Mouse (Mus musculus): ENCODE measurements around the gene Crmp1.

Crmp1 gene

DNA sequence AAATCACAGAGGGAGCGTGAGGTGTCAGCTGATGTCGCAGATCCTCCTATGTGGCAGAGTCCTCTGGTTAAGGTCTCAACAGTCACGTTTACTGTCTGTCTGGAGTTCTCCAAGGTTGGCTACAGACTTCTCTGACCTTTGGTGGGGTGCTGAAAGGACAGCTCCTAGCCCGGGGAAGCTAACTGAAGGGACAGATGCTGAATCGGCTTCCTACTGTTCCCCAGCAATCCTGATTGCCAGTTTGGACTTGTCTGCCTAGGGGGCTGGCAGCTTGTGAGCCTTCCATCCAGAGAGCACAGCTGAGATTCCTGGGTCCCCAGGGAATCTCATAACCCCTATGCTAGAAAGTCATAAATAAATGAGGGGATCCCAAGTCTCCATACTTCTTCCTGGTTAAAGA, 1.2 kb upstream of the Crmp1 start:
- in situ Hi-C loops (cut with MboI, MseI), result no loop called here

DNA sequence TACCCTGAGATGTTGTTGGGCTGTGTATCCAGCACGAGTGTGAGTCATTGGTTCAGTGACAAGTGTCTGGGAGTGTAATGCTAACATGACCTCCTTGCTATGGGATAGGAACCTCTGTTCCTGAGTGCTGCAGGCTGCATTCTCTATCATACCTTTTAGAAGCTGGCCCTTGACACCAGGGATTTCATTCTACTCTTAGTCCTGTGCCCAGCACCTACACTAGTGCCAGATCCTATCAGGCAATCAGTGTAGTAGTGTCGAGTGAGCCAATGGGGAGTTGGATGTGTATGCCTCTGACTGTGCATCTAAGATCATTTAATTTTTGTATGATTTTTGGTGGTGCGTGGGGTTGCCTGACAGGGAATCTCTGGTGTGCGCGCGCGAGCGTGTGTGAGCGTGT, 516 bp upstream of the Crmp1 start:
- in situ Hi-C loops (cut with MboI, MseI), result no loop called here

DNA sequence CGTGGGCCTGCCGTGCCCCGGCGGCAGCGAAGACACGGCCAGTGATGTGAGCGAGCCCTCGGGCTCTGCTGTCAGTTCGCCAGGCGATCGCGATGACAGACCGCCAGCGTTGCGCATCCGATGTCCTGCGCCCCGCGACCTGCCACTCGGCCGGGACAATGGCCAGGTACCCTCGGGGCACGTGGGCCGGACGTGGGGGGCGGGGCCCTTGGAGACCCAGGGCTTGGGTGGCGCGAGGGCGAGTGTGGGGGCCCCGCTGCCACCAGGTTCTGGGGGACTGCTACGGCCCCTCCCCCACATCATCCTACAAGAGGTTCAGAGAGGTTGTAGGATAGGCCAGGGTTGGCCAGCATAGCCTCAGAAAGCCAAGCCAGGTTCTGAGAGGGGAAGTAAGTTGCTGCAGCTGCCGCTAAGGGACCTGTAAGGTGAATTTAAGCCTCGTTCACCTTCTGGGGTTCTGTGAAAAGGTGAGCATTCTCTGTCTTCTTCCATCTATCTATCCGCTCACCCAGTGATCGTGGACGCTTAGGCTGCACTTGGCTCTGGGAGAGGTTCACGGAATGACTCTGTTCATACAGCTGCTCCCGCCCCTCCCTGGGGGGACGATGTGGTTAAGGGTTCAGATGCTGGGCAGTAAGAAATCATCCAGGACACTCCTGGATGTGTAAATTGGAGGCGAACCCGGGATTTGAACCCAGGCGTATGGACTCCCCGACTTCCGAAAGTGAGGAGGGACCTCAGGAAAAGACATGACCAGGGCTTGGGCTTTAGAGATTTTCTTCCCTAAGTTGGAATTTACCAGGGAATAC, 824 bp downstream of the Crmp1 start:
- in situ Hi-C loops (cut with MboI, MseI), result no loop called here

DNA sequence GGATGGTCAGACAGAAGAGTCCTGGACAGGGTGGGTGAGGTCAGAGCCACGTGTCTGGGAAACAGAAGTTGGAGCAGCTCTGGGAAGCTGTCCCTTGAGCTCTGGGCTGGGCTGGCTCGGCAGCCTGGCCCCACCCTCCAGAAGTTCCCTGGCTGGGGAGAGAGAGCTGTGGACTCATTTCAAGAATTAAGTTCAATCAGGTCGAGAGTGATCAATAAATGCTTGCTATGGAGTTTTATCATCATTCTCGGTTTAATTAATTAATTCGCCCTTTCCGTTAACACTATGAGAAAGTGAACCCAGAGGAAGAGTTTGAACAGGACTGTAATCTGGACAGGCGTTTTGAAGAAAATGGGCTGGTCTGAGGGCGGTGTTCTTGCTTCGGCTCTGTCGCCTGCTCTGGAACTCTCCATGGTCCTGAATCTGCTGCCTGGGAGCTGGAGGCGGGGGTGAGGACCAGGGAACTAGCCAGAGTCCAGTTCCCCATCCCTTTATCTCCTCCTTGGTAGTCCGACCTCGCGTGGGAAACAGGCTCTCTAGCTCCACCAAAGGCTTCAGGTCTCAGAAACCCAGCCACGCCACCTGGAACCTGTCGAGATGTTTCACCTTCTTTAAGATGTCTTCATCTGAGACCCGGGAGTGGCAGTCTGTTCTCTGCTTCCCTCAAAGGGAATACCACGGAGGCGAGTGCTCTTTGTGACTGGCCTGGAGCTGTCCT, 1.6 kb downstream of the Crmp1 start:
- in situ Hi-C loops (cut with MboI, MseI), result no loop called here

DNA sequence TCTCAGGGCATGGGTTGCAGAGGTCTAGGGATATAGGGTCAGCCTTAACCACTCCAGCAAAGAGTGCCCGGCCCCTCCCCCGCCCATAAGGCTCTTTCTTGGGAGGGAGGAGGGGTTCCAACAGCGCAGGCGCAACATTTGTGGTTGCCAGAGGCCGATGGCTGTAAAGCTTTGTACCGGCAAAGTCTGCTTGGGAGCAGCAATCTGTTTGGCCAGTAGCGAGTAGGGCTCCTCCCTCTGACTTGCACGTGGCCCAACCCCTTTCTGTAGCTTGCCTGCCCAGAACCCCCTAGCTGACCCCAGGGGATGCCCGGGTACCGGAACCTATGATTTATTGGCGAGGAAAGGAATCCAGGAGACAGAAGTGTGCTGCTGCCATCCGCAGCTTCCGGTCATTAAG, 2.4 kb downstream of the Crmp1 start:
- in situ Hi-C loops (cut with MboI, MseI), result no loop called here

DNA sequence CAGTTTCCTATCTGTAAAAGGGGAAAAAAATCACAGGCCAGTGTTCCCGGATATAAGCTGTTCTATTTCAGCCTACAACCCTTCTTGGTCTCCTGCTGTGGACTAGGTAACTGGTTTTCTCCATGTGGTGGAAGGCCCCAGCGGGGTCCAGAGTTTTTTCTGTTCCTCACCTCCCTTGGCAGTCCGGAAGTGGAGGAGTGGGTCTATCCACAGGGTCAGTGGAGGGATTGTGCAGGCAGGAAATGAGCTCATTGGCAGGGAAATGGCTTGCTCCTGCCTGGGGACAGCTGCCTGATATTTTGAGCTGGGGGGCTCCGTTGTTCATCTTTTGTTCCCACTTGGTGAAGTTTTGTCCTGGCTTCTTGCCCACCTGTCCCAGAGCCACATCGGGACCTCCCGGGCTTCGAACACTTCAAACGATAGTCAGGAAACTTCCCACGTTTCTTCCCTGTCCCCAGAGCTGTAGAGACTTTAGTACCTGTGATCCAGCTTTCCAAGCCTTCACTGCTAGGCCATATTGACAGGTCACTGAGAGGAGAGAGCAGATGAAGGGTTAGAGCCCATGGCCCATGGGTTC, 3.0 kb downstream of the Crmp1 start:
- in situ Hi-C loops (cut with MboI, MseI), result no loop called here

DNA sequence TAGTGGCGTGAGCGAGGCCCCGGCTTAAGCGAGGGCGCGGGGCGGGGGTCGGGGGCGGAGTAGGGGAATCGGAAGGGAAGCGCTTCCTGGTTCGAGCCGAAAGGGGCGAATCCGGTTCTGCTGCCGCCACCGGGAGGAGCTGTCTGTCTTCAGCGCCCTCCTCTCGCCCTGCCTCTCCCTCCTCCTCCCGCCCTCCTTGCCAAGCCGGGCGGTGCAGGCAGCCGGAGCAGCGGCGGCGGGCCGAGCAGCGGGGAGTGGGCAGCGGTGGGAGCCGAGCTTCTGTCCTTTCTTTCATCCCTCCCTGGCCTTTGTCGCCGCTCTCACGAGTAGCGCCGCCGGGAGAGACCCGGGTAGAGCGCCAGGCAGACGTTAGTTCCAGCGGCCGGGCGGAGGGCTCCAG, 3.9 kb downstream of the Crmp1 start:
- in situ Hi-C loops (cut with MboI, MseI), result no loop called here

DNA sequence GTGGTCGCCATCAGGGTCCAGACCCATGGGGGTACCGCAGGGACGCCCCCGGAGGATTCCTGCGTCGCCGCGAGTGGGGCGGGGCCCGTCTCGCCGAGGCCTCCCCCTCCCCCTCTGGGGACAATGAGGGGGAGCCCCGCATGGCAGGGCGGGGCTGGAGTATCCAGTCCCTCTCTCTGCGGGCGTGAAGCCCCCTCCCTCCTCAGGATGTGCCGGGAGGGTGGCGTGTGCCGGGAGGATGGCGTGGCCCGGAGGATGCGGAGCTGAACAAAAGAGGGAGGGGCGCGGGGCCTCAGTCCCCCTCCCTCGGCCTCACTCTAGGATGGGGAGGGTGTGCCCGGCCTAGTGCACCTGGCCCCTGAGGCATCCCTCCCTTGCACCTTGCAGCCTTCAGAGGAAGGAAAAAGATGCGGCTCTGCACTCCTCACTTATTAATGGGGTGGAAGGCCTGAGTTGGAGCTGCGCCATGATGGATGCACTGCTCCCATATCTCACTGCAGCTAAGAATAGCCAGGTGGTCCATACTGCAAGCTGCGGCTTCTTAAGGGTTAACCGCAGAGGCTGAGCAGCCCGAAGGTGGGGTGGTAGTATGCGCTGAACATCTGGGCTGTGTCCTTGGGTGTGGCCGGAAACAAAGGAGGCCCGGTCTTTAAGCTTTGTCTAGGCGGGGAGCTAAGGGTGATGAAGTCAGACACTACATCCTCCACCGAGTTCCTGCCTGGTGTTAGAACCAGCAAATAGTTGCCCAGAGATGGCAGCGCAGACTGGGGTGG, 4.6 kb downstream of the Crmp1 start:
- in situ Hi-C loops (cut with MboI, MseI), result no loop called here

DNA sequence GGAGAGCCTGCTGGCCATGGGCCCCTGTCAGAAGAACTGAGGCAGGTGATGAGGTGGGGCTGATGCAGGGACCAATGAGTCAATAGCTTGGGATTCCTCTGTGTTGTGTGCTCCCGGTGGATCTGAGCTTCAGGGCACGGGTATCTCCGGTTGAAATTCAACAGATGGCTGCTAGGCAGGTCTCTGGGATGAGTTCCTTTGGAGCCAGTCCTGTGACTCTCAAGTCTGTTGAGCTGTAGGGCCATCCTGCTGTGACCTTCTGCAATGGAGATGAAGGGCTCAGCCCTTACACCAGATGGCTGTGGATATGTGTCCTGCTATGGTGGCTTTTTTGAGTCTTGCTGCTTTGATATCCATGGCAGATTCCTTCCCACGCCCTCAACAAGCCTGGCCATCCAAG, 5.7 kb downstream of the Crmp1 start:
- in situ Hi-C loops (cut with MboI, MseI), result no loop called here

DNA sequence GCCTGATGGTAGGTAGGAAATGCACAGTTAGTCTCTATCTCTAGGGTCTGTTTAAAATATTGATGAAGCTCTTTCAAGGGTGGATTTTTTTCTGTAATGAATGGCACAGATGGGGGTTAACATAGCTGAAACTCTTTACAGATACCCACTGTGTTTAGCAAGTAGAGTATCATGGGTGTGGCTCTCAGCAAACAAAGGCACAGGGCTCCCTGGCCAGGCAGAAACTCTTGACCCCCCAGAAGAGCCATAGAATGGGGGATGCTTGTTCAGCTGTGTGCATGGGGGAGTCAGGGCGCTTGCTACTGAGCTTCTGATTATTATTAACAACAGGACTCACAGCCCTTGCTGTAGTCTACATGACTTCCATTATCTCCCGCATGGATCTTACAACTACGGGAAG, 7.1 kb downstream of the Crmp1 start:
- in situ Hi-C loops (cut with MboI, MseI), result no loop called here

DNA sequence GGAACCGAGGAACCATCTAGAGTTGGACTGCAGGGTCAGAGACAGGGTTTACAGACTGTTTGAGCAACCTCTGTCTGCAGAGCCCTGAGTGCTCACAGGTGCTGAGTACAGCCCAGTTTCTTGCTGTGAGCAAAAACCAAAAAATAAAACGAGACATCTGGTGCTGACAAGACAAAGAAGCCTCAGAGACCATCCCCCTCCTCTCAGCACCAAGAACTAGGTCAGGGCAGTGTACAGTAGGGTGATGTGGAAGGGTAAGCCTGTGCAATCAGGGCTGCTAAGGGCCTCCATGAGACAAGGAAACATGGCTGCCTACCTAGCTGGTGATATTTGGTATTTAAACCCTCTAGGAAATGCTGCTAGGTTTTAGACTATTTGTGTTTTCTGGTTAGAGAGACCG, 9.9 kb downstream of the Crmp1 start:
- in situ Hi-C loops (cut with MboI, MseI), result no loop called here

DNA sequence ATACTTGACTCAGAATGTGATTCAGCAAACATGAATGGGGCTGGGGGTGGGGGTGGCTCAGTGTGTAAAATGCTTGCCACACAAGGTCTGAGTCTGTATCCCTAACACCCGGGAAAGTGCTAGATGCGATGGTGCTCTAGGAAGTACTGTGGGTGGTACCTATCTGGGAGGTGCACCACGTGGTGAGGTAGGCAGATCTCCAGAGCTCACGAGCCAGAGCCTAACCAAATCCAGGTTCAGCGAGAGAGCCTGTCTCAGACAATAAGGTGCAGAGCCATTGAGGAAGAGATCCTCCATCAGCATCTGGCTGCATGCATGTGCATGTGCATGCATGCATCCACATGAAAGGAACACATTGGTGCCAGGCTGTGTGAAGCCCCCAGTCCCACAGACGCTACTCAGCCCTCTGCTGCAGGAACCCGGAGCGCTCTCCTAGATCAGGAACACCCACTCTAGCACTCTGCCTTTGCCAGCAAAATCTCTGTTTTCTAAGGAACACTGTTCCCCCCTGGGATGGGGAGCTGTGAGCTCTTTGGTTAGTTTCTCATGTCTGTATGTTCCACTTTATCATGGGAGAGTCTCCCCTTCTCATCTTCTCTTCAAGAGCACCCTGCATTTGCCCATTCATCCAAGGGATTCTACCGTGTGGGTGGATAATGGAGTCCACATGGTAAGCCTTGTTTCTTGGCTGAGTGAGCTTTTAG, 10.5 kb downstream of the Crmp1 start:
- in situ Hi-C loops (cut with MboI, MseI), result no loop called here

DNA sequence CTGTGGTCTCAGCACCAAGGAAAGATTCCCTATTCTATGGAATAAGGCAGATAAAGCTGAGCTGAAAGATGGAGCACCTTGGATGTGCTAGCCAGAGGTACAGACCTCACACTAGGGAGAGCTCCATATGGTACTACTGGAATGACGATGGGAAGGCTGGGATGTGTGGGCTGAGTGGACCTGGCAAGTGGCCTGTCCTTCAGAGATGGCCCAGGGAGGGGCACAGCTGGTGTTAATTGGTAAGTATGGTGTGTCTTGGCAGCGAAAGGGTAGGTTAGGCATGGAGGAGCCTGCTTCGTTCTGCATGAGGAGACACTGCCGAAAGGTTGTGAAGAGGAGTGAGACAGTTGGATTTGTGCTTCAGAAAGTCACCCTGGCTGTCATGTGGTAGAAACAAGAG, 12.8 kb downstream of the Crmp1 start:
- in situ Hi-C loops (cut with MboI, MseI), result no loop called here

DNA sequence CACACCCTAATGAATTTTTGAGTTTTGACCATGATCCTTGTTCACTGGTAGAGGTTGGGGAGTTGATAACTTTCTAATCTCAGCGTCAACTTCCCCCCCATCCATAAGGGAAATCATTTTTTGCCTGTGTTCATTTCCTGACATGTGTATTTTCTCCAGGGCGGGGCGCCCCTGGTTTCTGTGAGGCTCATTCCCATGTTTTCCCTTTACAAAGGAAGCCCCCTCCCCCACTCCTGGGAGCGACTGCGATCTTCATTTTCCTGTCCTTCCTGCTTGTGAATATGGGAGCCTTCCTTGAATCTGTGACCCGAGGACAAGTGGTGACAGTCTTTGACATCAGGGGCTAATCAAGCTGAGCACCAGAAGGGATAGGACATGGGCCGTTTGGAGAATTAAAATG, 15.1 kb downstream of the Crmp1 start:
- in situ Hi-C loops (cut with MboI, MseI), result no loop called here

DNA sequence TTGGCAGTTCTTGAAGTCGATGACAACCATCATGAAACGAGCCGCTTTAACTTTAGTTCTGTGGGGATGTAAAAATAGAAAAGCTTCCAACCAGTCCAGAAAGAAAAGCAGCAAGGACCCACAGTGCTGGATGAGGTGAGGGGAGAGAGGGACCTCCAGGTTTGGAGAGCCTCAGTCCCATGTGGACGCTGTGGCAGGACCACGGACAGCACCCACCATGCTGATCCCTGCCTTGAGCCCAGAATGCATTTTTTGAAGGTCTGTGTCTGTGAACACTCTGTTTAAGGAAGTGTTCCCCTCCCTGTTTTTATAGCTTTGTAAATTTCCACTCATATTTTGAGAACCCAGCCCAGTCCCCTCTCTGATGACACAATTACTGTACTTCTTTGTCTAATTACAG, 15.5 kb downstream of the Crmp1 start:
- in situ Hi-C loops (cut with MboI, MseI), result no loop called here

DNA sequence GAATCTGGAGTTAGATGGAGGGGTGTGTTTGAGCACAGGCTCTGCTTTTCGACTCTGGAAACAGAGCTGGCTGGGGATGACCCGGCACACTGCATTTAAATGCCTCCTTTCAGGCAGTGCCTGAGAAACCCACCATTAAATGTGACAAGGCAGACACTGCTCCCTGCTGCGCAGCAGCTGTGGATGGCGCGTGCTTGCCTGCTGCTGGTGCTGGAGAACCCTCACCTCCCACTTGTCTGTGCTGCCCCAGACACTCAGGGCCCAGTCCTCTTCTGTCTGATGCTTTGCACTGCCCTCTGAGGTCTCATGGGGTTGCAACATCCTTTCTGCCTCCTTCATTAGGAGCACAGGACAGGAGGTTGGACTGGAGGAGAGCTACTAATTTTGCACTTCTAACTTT, 20.0 kb downstream of the Crmp1 start:
- in situ Hi-C loops (cut with MboI, MseI), result no loop called here

DNA sequence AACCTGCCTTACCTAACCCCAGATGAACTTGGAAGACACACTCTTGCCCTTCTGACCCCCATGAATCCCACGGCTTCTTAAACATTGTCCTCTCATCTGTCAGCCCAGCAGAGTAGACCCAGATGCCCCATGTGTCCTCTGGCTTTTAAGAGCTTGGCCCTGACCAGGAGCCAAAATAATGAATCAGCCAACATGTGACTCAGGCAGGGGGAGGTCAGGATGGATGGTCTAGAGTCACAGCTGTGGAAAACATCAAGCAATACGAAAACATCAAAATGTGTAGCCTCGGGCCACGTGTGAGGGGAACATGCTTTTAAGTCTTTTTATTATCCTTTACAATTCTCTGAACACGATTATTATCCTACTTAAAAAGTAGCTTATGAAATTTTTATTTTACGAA, 22.1 kb downstream of the Crmp1 start:
- in situ Hi-C loops (cut with MboI, MseI), result no loop called here

DNA sequence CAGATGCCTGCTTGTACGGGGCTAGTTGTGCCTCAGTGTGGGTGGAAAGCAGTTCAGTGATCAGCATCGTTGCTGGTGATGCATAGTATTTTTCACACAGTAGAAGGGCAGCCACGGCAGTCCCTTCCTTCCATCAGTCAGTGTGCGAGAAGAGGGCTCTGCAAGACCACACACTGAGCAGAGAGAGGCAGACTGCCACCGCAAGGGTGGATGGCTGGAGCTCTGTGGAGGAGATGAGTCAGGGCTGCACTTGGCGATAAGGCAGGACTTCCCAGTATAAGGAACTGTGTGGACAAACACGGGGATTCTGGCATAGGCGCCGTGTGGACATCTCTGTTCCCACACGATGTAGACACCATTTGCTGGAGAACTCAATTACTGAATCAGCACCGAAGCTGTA, 39.3 kb downstream of the Crmp1 start:
- in situ Hi-C loops (cut with MboI, MseI), result loop anchor here (10.0 kb wide), 1 partner anchor 804 kb away; no protein-coding TSS in a partner anchor

DNA sequence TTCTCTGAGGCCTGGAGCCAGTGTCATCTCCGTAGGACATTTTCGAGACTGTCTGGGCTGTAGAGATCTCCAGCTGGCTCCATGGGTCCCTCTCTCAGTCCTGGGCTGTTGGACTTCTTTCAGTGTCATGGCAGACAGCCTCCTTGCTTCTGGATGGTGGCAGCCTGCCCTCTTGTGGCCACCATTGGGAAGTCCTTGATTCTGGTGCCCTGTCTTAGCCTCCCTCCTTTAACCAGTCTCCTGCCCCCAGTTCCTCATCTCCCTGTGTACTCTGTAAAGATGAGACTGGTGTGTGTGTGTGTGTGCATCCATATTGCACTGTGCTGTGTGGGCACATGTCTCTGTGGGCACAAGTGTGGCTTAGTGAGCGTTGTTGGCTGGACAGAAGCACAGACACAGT, 46.6 kb downstream of the Crmp1 start:
- in situ Hi-C loops (cut with MboI, MseI), result loop anchor here (10.0 kb wide), 1 partner anchor 796 kb away; no protein-coding TSS in a partner anchor

DNA sequence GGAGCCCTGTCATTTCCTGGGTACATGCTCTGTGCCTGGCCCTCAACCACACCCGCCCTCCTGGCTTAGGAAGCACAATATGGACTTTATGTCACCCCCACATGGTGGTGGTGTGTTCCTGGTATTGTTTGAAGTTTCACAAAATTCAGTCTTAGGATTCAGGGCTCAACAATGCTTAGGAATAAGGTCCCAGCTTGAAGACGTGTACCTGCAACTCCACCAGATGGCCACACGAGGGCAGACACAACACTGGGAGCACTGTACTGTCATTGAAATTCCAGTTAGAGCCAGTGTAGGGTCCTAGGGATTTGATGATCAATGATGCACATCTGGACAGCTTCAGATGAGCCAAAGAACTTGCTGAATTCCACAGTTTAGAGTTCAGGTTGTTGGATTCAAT, 47.5 kb downstream of the Crmp1 start:
- in situ Hi-C loops (cut with MboI, MseI), result loop anchor here (10.0 kb wide), 1 partner anchor 796 kb away; no protein-coding TSS in a partner anchor

DNA sequence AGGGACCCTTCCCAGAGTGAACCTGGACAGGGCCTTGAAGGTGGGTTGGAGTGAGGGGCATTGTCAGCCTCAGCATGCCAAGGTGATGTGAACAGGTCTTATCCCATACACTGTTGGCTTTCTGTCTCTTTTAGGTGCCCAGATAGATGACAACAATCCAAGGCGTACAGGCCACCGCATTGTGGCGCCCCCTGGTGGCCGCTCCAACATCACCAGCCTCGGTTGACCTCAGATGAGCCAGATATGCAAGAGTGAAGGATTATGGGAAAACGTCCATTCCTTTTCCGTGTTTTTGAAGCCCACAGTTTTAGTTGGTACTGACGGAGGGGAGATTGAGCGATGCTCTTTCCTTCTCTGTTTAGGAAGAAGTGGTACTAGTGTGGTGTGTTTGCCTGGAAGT, 49.2 kb downstream of the Crmp1 start:
- in situ Hi-C loops (cut with MboI, MseI), result no loop called here

Measured in T-helper 2 cell (primary cell).